ENCODE assay signal across 8 mouse cellular contexts in the genomic region with DNA sequence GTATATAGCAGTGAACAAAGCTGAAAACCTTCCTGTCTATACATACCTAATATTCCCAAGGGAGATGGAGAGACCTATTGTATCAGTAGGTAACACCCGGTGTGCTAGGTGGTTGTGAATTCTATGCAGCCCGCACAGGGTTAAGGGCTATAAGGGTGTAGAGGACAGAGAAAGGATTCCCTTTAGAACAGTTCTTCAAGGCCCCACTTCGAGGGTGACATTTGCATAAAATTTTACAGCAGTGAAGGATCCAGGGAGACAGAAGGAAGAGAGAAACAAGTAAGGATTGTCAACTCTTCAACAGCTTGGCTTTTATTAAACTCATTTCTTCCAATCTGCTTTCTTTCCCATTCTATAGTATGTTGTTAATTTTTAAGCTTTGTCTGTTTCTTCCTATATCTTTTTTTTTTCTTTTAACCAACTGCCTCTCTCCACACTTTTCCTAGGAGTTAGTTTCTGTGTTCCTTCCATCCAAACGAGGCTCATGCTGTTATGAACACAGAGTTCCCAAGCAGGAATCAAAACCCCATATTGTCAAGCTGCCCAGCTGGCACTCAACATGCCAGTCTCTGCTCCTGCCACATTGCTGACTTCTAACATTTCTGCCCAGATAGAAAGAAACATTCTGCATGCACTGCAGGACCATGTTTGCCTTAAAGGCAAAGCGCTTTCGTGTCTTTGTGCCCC.
DNase-seq lines count a peak whose midpoint lies in the region; ATAC-seq and TF ChIP-seq lines count a peak whose summit lies in the region.

No protein-coding gene starts in this region.

- H3K36me3 ChIP-seq in forebrain, embryonic 15.5 days = no peaks in the 10 kb centered on the region
- no peaks in the 10 kb centered on the region for H3K36me3 ChIP-seq in forebrain, embryonic 12.5 days (replicated peaks)
- no peaks in the 10 kb centered on the region for H3K36me3 ChIP-seq in embryonic facial prominence, embryonic 15.5 days

- peak; percentile 82 for DNase-seq in brain, embryonic 14.5 days (ENCODE audit: low read depth)
- DNase-seq in layer of hippocampus, adult 9-10 months (ENCODE audit: low spot score) = peak; percentile 65
- no peak for DNase-seq in spleen, adult 18-20 months
- no peak for DNase-seq in urinary bladder, adult 18-20 months (ENCODE audit: low spot score in 2 of 2)
- no peak for DNase-seq in retina, embryonic 14.5 days (ENCODE audit: low spot score)

- 54% methylated on average over 6 of the region's 6 CpGs for WGBS in forebrain, embryonic 15.5 days
- WGBS in forebrain, embryonic 12.5 days = 73% methylated on average over 6 of the region's 6 CpGs
- 50% methylated on average over 6 of the region's 6 CpGs for WGBS in embryonic facial prominence, embryonic 15.5 days

- TF ChIP-seq CTCF in brain, embryonic 14.5 days (IDR thresholded peaks at IDR 0.05; ENCODE audit: borderline replicate concordance, extremely low read depth, insufficient read depth, insufficient read length) = no peak

- H3K4me1 ChIP-seq in forebrain, embryonic 15.5 days = peaks cover 21% of the 10 kb centered on the region
- H3K4me1 ChIP-seq in forebrain, embryonic 12.5 days = peaks cover 12% of the 10 kb centered on the region
- H3K4me1 ChIP-seq in embryonic facial prominence, embryonic 15.5 days = peaks cover 23% of the 10 kb centered on the region

- no peak overlapping the region for H3K9ac ChIP-seq in forebrain, embryonic 15.5 days (replicated peaks)
- H3K9ac ChIP-seq in forebrain, embryonic 12.5 days = no peak overlapping the region
- no peak overlapping the region for H3K9ac ChIP-seq in embryonic facial prominence, embryonic 15.5 days

- peak; percentile 56 for ATAC-seq in forebrain, embryonic 15.5 days (replicated peaks)
- ATAC-seq in forebrain, embryonic 12.5 days (ENCODE audit: low FRiP score) = no peak
- peak; percentile 47; the same call in 1 of the 2 replicates for ATAC-seq in embryonic facial prominence, embryonic 15.5 days (ENCODE audit: insufficient number of reproducible peaks, low FRiP score, low TSS enrichment, low read depth)

- H3K4me2 ChIP-seq in forebrain, embryonic 15.5 days (replicated peaks) = no peak overlapping the region
- no peak overlapping the region for H3K4me2 ChIP-seq in forebrain, embryonic 12.5 days
- no peak overlapping the region for H3K4me2 ChIP-seq in embryonic facial prominence, embryonic 15.5 days (replicated peaks)

- no peaks in the 10 kb centered on the region for H3K9me3 ChIP-seq in forebrain, embryonic 15.5 days
- H3K9me3 ChIP-seq in forebrain, embryonic 12.5 days = no peaks in the 10 kb centered on the region
- no peaks in the 10 kb centered on the region for H3K9me3 ChIP-seq in embryonic facial prominence, embryonic 15.5 days (replicated peaks)

- TF ChIP-seq POLR2A in brain, embryonic 14.5 days (IDR thresholded peaks at IDR 0.05; ENCODE audit: borderline replicate concordance, extremely low read depth, insufficient read depth, insufficient read length, poor library complexity, severe bottlenecking) = no peak

- no peaks in the 10 kb centered on the region for H3K27me3 ChIP-seq in forebrain, embryonic 15.5 days
- no peaks in the 10 kb centered on the region for H3K27me3 ChIP-seq in forebrain, embryonic 12.5 days
- no peaks in the 10 kb centered on the region for H3K27me3 ChIP-seq in embryonic facial prominence, embryonic 15.5 days

- peak overlapping the region; percentile 75 for H3K27ac ChIP-seq in forebrain, embryonic 15.5 days (replicated peaks)
- H3K27ac ChIP-seq in forebrain, embryonic 12.5 days = no peak overlapping the region
- peak overlapping the region; percentile 55; the same call in 1 of the 2 replicates for H3K27ac ChIP-seq in embryonic facial prominence, embryonic 15.5 days (replicated peaks)

- no peak overlapping the region for H3K4me3 ChIP-seq in forebrain, embryonic 15.5 days
- H3K4me3 ChIP-seq in forebrain, embryonic 12.5 days (replicated peaks) = no peak overlapping the region
- no peak overlapping the region for H3K4me3 ChIP-seq in embryonic facial prominence, embryonic 15.5 days (replicated peaks)

Comparison
In these comparisons a context has a peak if more than half of its experiments do, and no peak if none do; other contexts are left out.
1. DNase-seq: peak in brain, embryonic 14.5 days (single experiment) and layer of hippocampus, adult 9-10 months (single experiment); none in spleen, adult 18-20 months (0 of 2), urinary bladder, adult 18-20 months (0 of 2) and retina, embryonic 14.5 days (single experiment).